Mouse (Mus musculus) granulocyte monocyte progenitor cell, adult 5-6 weeks (primary cell): ENCODE measurements at regions not wholly inside any gene's neighbourhood (a gene's known extent, or its start where the extent isn't known, plus 50 kb on each side); places are given as distances from the start of the nearest gene placed in this dataset.
"Not testable (repeated sequence)": the region's sequence is repeated elsewhere in the genome, so short reads cannot be mapped to it uniquely, and the experiment has no call there.

ENCODE experiments used
- ATAC-seq: replicated peaks from 2 replicates; pipeline ENCODE4 v1.8.0; 2016; ENCODE audit warnings: mild to moderate bottlenecking, moderate TSS enrichment, inconsistent platforms; ENCODE audit not compliant: poor library complexity, severe bottlenecking

DNA sequence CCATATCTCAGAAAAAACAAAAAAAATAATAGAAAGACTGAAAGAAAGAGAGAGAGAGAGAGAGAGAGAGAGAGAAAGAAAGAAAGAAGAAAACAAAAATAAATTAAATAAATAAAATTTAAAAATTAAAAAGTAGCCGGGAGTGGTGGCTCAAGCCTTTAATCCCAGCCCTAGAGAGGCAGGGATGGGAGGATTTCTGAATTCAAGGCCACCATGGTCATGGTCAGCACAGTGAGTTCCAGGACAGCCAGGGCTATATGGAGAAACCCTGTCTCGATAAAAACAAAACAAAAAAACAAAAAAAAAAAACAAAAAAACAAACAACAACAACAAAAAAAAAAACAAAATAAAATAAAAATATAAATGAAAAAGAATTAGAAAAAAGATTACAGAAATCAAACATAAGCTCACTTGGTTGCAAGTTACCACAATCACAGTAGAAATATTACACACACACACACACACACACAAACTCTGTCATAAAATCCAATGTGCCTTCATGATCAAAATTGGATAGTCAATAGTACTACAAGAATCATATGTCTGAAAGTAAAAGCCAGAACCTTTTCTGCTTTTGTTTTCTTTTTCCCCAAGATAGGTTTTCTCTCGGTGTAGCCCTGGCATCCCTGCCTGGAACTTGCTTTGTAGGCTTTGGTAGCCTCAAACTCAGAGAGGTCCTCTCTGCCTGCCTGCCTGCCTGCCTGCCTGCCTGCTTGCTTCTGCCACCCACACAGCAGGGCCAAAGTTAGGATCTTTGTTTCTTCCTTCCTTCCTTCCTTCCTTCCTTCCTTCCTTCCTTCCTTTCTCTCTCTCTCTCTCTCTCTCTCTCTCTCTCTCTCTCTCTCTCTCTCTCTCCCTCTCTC is 476.1 kb upstream of the Olfr161 start:
- ATAC-seq = peak; percentile 94

DNA sequence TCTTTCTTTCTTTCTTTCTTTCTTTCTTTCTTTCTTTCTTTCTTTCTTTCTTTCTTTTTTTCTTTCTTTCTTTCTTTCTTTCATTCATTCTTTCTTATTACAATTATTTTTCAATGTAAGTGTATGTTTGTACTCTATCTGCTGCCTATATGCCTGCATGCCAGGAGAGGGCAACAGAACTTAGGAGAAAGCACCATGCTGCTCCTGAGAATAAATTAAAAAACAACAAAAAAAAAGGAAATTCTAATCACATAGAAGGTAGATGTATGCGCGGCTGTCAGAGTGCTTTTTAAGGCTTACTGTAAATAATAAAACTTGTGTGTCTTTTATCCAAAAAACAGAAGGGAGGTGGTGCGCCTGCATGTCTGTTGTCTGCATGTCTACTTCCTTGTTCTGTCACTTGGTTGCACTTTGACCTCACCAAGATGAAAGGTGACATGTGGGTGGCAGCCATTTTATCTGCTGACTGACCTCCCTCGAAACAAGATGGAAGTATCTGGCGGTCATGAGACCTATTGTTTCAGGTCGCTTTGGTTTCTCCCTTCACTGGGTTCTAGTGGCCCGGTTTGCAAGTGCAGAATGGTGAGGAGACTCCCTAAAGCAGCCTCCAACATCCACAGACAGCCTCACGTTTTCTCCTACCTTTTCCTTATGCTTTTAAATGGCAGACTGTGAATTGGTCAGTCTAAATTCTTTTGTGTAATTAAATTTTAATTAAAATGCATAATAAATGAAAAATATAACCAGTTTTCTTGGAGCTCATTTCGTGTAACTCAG is 475.3 kb upstream of the Olfr161 start:
- ATAC-seq = not testable (repeated sequence)

DNA sequence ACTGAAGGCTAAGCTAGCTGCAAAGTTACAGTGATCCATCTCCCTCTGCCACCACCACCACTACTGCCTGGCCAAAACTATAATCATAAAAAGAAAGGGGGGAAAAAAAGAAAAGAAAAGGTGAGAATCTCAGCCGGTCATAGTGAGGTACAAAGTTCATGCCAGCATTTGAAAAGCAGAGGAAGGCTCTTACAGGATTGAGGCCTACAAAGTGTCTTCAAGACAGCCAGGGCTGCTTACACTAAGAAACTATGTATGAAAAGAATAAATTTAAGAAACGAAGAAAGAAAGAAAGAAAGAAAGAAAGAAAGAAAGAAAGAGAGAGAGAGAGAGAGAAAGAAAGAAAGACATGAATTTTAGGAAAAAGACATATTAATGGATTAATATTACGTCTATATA is 474.7 kb upstream of the Olfr161 start:
- ATAC-seq = peak; percentile 40; the same call in 1 of the 2 replicates

DNA sequence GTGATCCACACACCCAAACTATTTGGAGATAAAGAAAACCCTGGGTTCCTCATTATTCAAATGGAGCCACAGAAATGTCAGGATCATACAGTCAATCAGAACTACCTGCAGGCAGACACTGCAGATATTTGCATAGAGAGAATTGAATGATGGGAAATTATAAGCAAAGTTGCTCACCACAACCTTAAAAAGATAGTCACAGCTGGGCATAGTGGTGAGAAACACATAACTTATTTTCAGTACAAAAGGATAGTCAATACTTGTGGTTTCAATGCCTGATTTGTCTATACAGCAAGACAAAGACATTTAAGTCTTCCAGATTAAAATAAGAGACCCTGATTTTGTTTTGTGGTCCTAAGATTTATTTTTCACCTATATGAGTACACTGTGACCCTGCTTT is 469.6 kb upstream of the Olfr161 start:
- ATAC-seq = not testable (repeated sequence)

DNA sequence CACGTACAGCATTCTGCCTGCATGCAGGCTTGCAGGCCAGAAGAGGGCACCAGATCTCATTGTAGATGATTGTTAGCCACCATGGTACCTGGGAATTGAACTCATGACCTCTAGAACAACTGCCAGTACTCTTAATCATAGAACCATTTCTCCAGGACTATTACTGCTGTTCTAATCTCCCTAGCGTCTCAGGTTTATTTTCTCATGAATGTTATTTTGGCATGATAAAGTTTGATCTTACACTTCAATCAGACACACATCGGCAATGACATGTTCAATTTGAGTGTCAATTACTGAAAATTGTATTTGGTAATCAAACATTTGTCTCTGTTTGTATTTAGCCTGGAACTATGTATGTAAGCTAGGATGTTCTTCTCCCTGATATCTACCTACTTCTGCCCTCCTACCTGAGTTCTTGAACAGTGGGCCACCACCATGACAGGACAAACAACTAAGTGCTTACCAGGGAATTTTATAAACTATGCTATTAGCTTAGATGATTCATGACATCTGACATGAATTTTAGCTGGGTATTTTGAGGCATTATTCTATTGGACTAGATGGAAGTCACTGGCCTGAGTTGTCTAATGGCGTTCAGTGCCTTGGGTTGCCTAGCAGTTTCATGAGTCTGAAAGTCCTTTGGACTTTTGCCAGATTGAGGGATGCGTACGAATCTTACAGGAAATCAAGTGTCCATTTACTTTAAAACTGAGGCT is 468.5 kb upstream of the Olfr161 start:
- peak; percentile 23 for ATAC-seq

DNA sequence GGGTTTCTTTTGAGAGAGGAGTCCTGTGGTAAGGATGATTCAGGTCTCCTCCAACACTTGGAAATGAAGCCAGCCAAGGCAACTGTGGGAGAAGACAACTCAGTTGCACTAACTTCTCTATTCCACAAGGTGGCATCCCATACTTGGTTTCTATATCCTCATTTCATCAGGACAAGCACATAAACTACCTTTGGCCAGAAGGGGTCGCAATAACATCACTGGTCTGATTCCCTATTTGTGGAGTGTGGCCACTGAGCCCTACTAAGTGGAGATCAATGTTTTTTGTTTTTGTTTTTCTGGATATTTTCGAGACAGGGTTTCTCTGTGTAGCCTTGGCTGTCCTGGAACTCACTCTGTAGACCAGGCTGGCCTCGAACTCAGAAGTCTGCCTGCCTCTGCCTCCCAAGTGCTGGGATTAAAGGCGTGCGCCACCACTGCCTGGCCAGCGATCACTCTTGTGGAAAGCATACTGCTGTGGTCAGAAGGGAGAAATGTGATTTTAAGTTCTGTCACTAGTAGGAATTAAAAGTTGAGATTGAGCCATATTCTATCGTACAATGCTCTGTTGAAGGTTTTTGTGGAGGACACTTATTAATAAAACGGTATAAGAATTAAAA is 467.9 kb upstream of the Olfr161 start:
- ATAC-seq = peak; percentile 99

DNA sequence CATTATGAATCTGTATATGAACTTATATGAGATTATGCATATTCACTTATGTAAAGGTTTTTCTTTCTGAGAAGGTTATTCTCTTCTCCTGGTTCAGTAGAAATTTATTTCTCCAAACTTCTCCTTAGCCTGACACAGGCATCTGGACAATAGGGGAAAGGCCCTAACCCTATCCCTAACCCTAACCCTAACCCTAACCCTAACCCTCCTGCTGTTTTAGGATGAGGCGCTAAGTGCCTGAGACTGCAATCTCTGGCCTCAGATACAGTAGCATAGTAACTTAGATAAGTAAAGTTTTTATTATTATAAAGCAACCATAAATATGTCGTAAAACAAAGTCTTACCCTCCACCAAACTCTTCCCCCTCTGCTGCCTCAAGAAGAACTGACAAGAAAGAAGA is 463.5 kb upstream of the Olfr161 start:
- not testable (repeated sequence) for ATAC-seq
